25 mouse cellular contexts compared by ENCODE assay signal in the genomic region with DNA sequence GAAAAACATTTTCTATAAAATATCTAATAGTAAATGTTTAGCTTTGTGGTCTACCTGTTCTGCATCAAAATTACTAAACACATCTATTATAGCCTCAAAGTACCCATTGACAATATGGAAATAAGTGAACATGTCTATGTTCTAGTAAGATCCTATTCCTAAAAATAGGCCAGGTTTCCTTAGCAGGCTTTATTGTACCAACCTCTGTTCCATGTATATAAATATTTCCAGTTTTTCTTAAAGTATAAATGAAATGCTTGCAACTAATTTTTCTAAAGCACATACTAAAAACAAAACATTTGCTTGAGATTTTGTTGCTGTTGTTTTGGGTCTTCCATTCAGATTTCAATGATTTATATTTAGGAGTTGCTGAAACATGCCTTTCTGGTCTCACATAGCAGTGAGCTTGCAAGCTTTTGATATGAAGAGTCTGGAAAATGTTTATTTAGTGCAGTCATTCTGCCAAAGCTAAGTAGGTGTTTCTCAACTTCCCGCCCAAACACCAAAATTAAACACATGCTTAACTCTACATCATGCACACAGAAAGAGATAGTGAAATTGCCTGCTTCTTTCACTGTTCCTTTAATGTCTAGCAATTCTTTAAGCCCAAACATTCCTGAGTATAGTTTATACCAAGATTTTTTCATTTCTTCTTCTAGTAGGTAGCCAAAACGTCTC.
DNase-seq lines count a peak whose midpoint lies in the region; ATAC-seq and TF ChIP-seq lines count a peak whose summit lies in the region.
"Had no signal": no experiment of that assay in that cellular context is flagged by ENCODE, and none has a peak within 500 bp of the region (broad histone marks: within the 10 kb centered on the region; RNA-seq: fewer than 3 reads in every experiment).

No protein-coding gene starts in this region.

- H3K27me3 ChIP-seq in lung, embryonic 14.5 days (ENCODE audit: insufficient read depth, low read length), result no peaks in the 10 kb centered on the region
- no peaks in the 10 kb centered on the region for H3K27me3 ChIP-seq in lung, postnatal 0 days (replicated peaks; ENCODE audit: insufficient read depth, low read length)
- H3K27me3 ChIP-seq in heart, embryonic 10.5 days (ENCODE audit: insufficient read depth, poor library complexity, severe bottlenecking), result no peaks in the 10 kb centered on the region
- H3K27me3 ChIP-seq: embryonic facial prominence, embryonic 15.5 days; forebrain, embryonic 15.5 days; heart, embryonic 13.5 days had no signal

- H3K4me2 ChIP-seq in lung, embryonic 14.5 days, result no peak overlapping the region
- no peak overlapping the region for H3K4me2 ChIP-seq in lung, postnatal 0 days (replicated peaks; ENCODE audit: low read depth, low read length)
- H3K4me2 ChIP-seq: embryonic facial prominence, embryonic 15.5 days; forebrain, embryonic 15.5 days; heart, embryonic 13.5 days; hindbrain, embryonic 14.5 days had no signal

- 18% methylated on average over 2 of the region's 2 CpGs for WGBS in lung, embryonic 14.5 days
- 31% methylated on average over 2 of the region's 2 CpGs for WGBS in lung, adult 2 months
- 28% methylated on average over 2 of the region's 2 CpGs for WGBS in lung, postnatal 0 days
- WGBS in heart, embryonic 10.5 days, result 68% methylated on average over 2 of the region's 2 CpGs

- no peak overlapping the region for H3K9ac ChIP-seq in lung, embryonic 14.5 days
- H3K9ac ChIP-seq in lung, postnatal 0 days (replicated peaks; ENCODE audit: low read depth), result no peak overlapping the region
- H3K9ac ChIP-seq: embryonic facial prominence, embryonic 15.5 days; forebrain, embryonic 15.5 days; heart, embryonic 13.5 days; hindbrain, embryonic 14.5 days had no signal

- no peak overlapping the region for H3K27ac ChIP-seq in lung, embryonic 14.5 days (ENCODE audit: low read depth)
- H3K27ac ChIP-seq in lung, postnatal 0 days (ENCODE audit: low read length), result no peak overlapping the region
- no peak overlapping the region for H3K27ac ChIP-seq in gastrocnemius, adult 2 months
- H3K27ac ChIP-seq in heart, embryonic 10.5 days, result no peak overlapping the region
- H3K27ac ChIP-seq: embryonic facial prominence, embryonic 15.5 days; forebrain, embryonic 15.5 days; heart, embryonic 13.5 days; hindbrain, embryonic 14.5 days; hindbrain, postnatal 0 days had no signal

- H3K4me3 ChIP-seq in lung, embryonic 14.5 days (ENCODE audit: low read depth, low read length), result no peak overlapping the region
- H3K4me3 ChIP-seq in lung, adult 2 months (replicated peaks; ENCODE audit: extremely low read depth, low read depth, low read length), result no peak overlapping the region
- H3K4me3 ChIP-seq in lung, postnatal 0 days (ENCODE audit: low read depth, low read length), result no peak overlapping the region
- H3K4me3 ChIP-seq in gastrocnemius, adult 2 months, result no peak overlapping the region
- no peak overlapping the region for H3K4me3 ChIP-seq in heart, embryonic 10.5 days
- H3K4me3 ChIP-seq: embryonic facial prominence, embryonic 15.5 days; forebrain, embryonic 15.5 days; heart, embryonic 13.5 days had no signal

- peak; percentile 24; the same call in 1 of the 2 replicates for TF ChIP-seq EP300 in lung, postnatal 0 days (IDR thresholded peaks at IDR 0.05)

- ATAC-seq in lung, embryonic 14.5 days (ENCODE audit: insufficient read depth), result peak; percentile 96
- peak; percentile 66 for ATAC-seq in lung, postnatal 0 days
- ATAC-seq: CD4-positive, CD25-positive, alpha-beta regulatory T cell, adult 4 months; forebrain, embryonic 15.5 days; hindbrain, postnatal 0 days; inflammation-experienced regulatory T-cells, adult 6 months had no signal

- no peak for TF ChIP-seq CTCF in lung, embryonic 14.5 days (IDR thresholded peaks at IDR 0.05; ENCODE audit: low read depth)
- no peak for TF ChIP-seq CTCF in lung, adult 2 months (IDR thresholded peaks at IDR 0.05; ENCODE audit: insufficient read depth, low read length)
- no peak for TF ChIP-seq CTCF in lung, postnatal 0 days (IDR thresholded peaks at IDR 0.05)
- TF ChIP-seq CTCF in gastrocnemius, adult 2 months (IDR thresholded peaks at IDR 0.05), result no peak

- peaks cover 3% of the 10 kb centered on the region; the same call in 1 of the 2 replicates for H3K4me1 ChIP-seq in lung, embryonic 14.5 days (ENCODE audit: insufficient read depth)
- no peaks in the 10 kb centered on the region for H3K4me1 ChIP-seq in lung, adult 2 months (ENCODE audit: control insufficient read depth, insufficient read depth, low read length)
- peaks cover 7% of the 10 kb centered on the region; the same call in 1 of the 2 replicates for H3K4me1 ChIP-seq in lung, postnatal 0 days (ENCODE audit: insufficient read depth, low read depth, low read length)
- no peaks in the 10 kb centered on the region for H3K4me1 ChIP-seq in heart, embryonic 10.5 days
- H3K4me1 ChIP-seq: forebrain, embryonic 15.5 days; heart, embryonic 13.5 days had no signal

- no peaks in the 10 kb centered on the region; the same call in 1 of the 2 replicates for H3K9me3 ChIP-seq in lung, embryonic 14.5 days (ENCODE audit: low read depth, low read length)
- H3K9me3 ChIP-seq in lung, postnatal 0 days (ENCODE audit: low read length), result no peaks in the 10 kb centered on the region
- H3K9me3 ChIP-seq in heart, embryonic 10.5 days, result no peaks in the 10 kb centered on the region
- H3K9me3 ChIP-seq: embryonic facial prominence, embryonic 15.5 days; forebrain, embryonic 15.5 days had no signal

- H3K36me3 ChIP-seq in lung, embryonic 14.5 days (ENCODE audit: insufficient read depth), result no peaks in the 10 kb centered on the region
- H3K36me3 ChIP-seq in lung, postnatal 0 days (ENCODE audit: insufficient read depth, low read length), result no peaks in the 10 kb centered on the region
- H3K36me3 ChIP-seq in heart, embryonic 10.5 days, result no peaks in the 10 kb centered on the region
- H3K36me3 ChIP-seq: embryonic facial prominence, embryonic 15.5 days; forebrain, embryonic 15.5 days; heart, embryonic 13.5 days had no signal

- TF ChIP-seq POLR2A in lung, adult 2 months (IDR thresholded peaks at IDR 0.05; ENCODE audit: borderline replicate concordance, extremely low read depth, low read depth, low read length), result no peak

- peak; percentile 93 for DNase-seq in lung, embryonic 14.5 days
- no peak for DNase-seq in lung, adult 2 months
- peak; percentile 22 for DNase-seq in brain, adult 2 months (ENCODE audit: low read depth, low spot score)
- DNase-seq in lung, postnatal 0 days (ENCODE audit: low spot score), result peak; percentile 72
- DNase-seq in lung, postnatal 36 days, result peak; percentile 45
- no peak for DNase-seq in gastrocnemius, adult 2 months
- no peak for DNase-seq in heart, embryonic 10.5 days (ENCODE audit: low spot score)
- DNase-seq: adrenal gland, adult 2 months; adrenal gland, postnatal 14 days; cerebellum, adult 11-12 months; cerebellum, adult 8-10 months; cerebellum, postnatal 10 days; cerebellum, postnatal 36 days; embryo, embryonic 11 days; gastrocnemius, postnatal 25 days; heart, adult 18-20 months; heart, postnatal 14 days; heart, postnatal 4 days had no signal

- intact Hi-C loops in gastrocnemius, adult 2 months (cut with DNase I), result no loop called here

Comparison
In these comparisons a context has a peak if more than half of its experiments do, and no peak if none do; other contexts are left out.
1. DNase-seq: peak in lung, embryonic 14.5 days (single experiment), brain, adult 2 months (single experiment), lung, postnatal 0 days (single experiment) and lung, postnatal 36 days (single experiment); none in lung, adult 2 months (single experiment), gastrocnemius, adult 2 months (single experiment) and heart, embryonic 10.5 days (single experiment).